In genomic region chr14:76696729-76697128, GRCm38 (mm10) we compare ENCODE assay signal across 18 mouse cellular contexts.
DNase-seq lines count a peak whose midpoint lies in the region; ATAC-seq and TF ChIP-seq lines count a peak whose summit lies in the region.
"Had no signal": no experiment of that assay in that cellular context is flagged by ENCODE, and none has a peak within 500 bp of the region (broad histone marks: within the 10 kb centered on the region; RNA-seq: fewer than 3 reads in every experiment).

No protein-coding gene starts in this region.

- H3K9me3 ChIP-seq in kidney, embryonic 16.5 days (ENCODE audit: low read length) = no peaks in the 10 kb centered on the region
- no peaks in the 10 kb centered on the region for H3K9me3 ChIP-seq in embryonic facial prominence, embryonic 12.5 days
- H3K9me3 ChIP-seq in midbrain, embryonic 14.5 days (ENCODE audit: control insufficient read depth, low read length) = no peaks in the 10 kb centered on the region
- H3K9me3 ChIP-seq in intestine, postnatal 0 days (ENCODE audit: control insufficient read depth) = no peaks in the 10 kb centered on the region
- H3K9me3 ChIP-seq: neural tube, embryonic 12.5 days had no signal

- H3K4me2 ChIP-seq in kidney, embryonic 16.5 days (replicated peaks; ENCODE audit: low read depth, low read length) = no peak overlapping the region
- H3K4me2 ChIP-seq in embryonic facial prominence, embryonic 12.5 days (replicated peaks) = no peak overlapping the region
- no peak overlapping the region for H3K4me2 ChIP-seq in midbrain, embryonic 14.5 days (ENCODE audit: low read length)
- no peak overlapping the region for H3K4me2 ChIP-seq in intestine, postnatal 0 days (replicated peaks; ENCODE audit: low read depth)
- H3K4me2 ChIP-seq: heart, embryonic 11.5 days; neural tube, embryonic 12.5 days had no signal

- no peak for ATAC-seq in kidney, embryonic 16.5 days (ENCODE audit: low FRiP score, low TSS enrichment)
- ATAC-seq in embryonic facial prominence, embryonic 12.5 days (ENCODE audit: insufficient number of reproducible peaks, insufficient read depth, low FRiP score, low TSS enrichment) = no peak
- ATAC-seq in midbrain, embryonic 14.5 days (ENCODE audit: low FRiP score, low TSS enrichment) = no peak
- no peak for ATAC-seq in intestine, postnatal 0 days

- H3K4me1 ChIP-seq in kidney, embryonic 16.5 days (ENCODE audit: insufficient read depth, low read length) = peaks cover 70% of the 10 kb centered on the region
- H3K4me1 ChIP-seq in embryonic facial prominence, embryonic 12.5 days = peaks cover 55% of the 10 kb centered on the region
- H3K4me1 ChIP-seq in midbrain, embryonic 14.5 days (ENCODE audit: control insufficient read depth, insufficient read depth, low read length) = 0 out of 2 replicates have a peak, but pooled peaks cover 4% of the 10 kb centered on the region
- H3K4me1 ChIP-seq in intestine, postnatal 0 days (replicated peaks; ENCODE audit: control insufficient read depth, insufficient read depth, low read length) = peaks cover 19% of the 10 kb centered on the region; the same call in 1 of the 2 replicates

- H3K9ac ChIP-seq in kidney, embryonic 16.5 days (replicated peaks; ENCODE audit: low read length) = no peak overlapping the region
- H3K9ac ChIP-seq in embryonic facial prominence, embryonic 12.5 days = no peak overlapping the region
- no peak overlapping the region for H3K9ac ChIP-seq in midbrain, embryonic 14.5 days (replicated peaks; ENCODE audit: low read length)
- H3K9ac ChIP-seq in intestine, postnatal 0 days (ENCODE audit: low read depth, low read length) = no peak overlapping the region
- H3K9ac ChIP-seq: liver, embryonic 14.5 days; neural tube, embryonic 12.5 days had no signal

- DNase-seq in kidney, adult 18-20 months = no peak
- DNase-seq in ES-CJ7 (ENCODE audit: low read depth, low spot score) = peak; percentile 15
- DNase-seq in midbrain, embryonic 14.5 days = peak; percentile 45
- no peak for DNase-seq in layer of hippocampus, adult 2 months (ENCODE audit: low spot score in 2 of 2)
- DNase-seq: adrenal gland, postnatal 14 days; cerebellum, adult 8-10 months; gastrocnemius, postnatal 25 days; kidney, postnatal 10 days; left cerebral cortex, postnatal 4 days; lung, postnatal 14 days; right cerebral cortex, adult 18-20 months; spleen, adult 18-20 months had no signal

- H3K36me3 ChIP-seq in kidney, embryonic 16.5 days (ENCODE audit: insufficient read depth, low read length) = no peaks in the 10 kb centered on the region
- no peaks in the 10 kb centered on the region for H3K36me3 ChIP-seq in embryonic facial prominence, embryonic 12.5 days
- H3K36me3 ChIP-seq in midbrain, embryonic 14.5 days (ENCODE audit: control insufficient read depth, insufficient read depth, low read length) = no peaks in the 10 kb centered on the region
- no peaks in the 10 kb centered on the region for H3K36me3 ChIP-seq in intestine, postnatal 0 days (ENCODE audit: control insufficient read depth, insufficient read depth)
- H3K36me3 ChIP-seq: neural tube, embryonic 12.5 days had no signal

- TF ChIP-seq CTCF in intestine, postnatal 0 days (IDR thresholded peaks at IDR 0.05; ENCODE audit: low read depth) = no peak
- TF ChIP-seq CTCF in layer of hippocampus, adult 2 months (conservative IDR thresholded peaks at IDR 0.05) = no peak

- WGBS in kidney, embryonic 16.5 days = 50% methylated on average over 4 of the region's 4 CpGs
- 29% methylated on average over 4 of the region's 4 CpGs for WGBS in embryonic facial prominence, embryonic 12.5 days
- WGBS in midbrain, embryonic 14.5 days = 48% methylated on average over 4 of the region's 4 CpGs
- WGBS in intestine, postnatal 0 days = 59% methylated on average over 4 of the region's 4 CpGs

- H3K4me3 ChIP-seq in kidney, embryonic 16.5 days (ENCODE audit: low read length) = no peak overlapping the region
- no peak overlapping the region for H3K4me3 ChIP-seq in embryonic facial prominence, embryonic 12.5 days
- no peak overlapping the region for H3K4me3 ChIP-seq in midbrain, embryonic 14.5 days (replicated peaks; ENCODE audit: low read depth, low read length)
- H3K4me3 ChIP-seq in intestine, postnatal 0 days (ENCODE audit: low read depth, low read length) = no peak overlapping the region
- H3K4me3 ChIP-seq in layer of hippocampus, adult 2 months = no peak overlapping the region
- H3K4me3 ChIP-seq: neural tube, embryonic 12.5 days had no signal

- peak overlapping the region; percentile 94 for H3K27ac ChIP-seq in kidney, embryonic 16.5 days (ENCODE audit: low read length)
- H3K27ac ChIP-seq in embryonic facial prominence, embryonic 12.5 days = peak overlapping the region; percentile 65
- H3K27ac ChIP-seq in midbrain, embryonic 14.5 days (replicated peaks; ENCODE audit: low read depth, low read length) = peak overlapping the region; percentile 58; the same call in 1 of the 2 replicates
- H3K27ac ChIP-seq in intestine, postnatal 0 days (ENCODE audit: low read depth, low read length) = no peak overlapping the region
- H3K27ac ChIP-seq in layer of hippocampus, adult 2 months = no peak overlapping the region
- H3K27ac ChIP-seq: liver, embryonic 14.5 days; neural tube, embryonic 12.5 days had no signal

- H3K27me3 ChIP-seq in kidney, embryonic 16.5 days (ENCODE audit: insufficient read depth, low read length) = no peaks in the 10 kb centered on the region
- H3K27me3 ChIP-seq in embryonic facial prominence, embryonic 12.5 days = no peaks in the 10 kb centered on the region
- no peaks in the 10 kb centered on the region for H3K27me3 ChIP-seq in midbrain, embryonic 14.5 days (ENCODE audit: control insufficient read depth, insufficient read depth, low read length)
- H3K27me3 ChIP-seq in intestine, postnatal 0 days (replicated peaks; ENCODE audit: control insufficient read depth, insufficient read depth, low read length) = no peaks in the 10 kb centered on the region
- H3K27me3 ChIP-seq: neural tube, embryonic 12.5 days had no signal

Comparison
In these comparisons a context has a peak if more than half of its experiments do, and no peak if none do; other contexts are left out.
1. H3K27ac ChIP-seq: peak in kidney, embryonic 16.5 days (single experiment), embryonic facial prominence, embryonic 12.5 days (single experiment) and midbrain, embryonic 14.5 days (single experiment); none in intestine, postnatal 0 days (single experiment) and layer of hippocampus, adult 2 months (single experiment).
2. DNase-seq: peak in ES-CJ7 (single experiment) and midbrain, embryonic 14.5 days (single experiment); none in kidney, adult 18-20 months (single experiment) and layer of hippocampus, adult 2 months (0 of 2).